ENCODE assay signal across 19 mouse cellular contexts in genomic region chr13:52521176-52521575, GRCm38 (mm10). TPM values are rescaled to one million over a fixed set of nuclear protein-coding genes. Genes with fewer than 3 reads are reported as not detected.
DNase-seq lines count a peak whose midpoint lies in the region; ATAC-seq lines count a peak whose summit lies in the region.
"Had no signal": no experiment of that assay in that cellular context is flagged by ENCODE, and none has a peak within 500 bp of the region (broad histone marks: within the 10 kb centered on the region; RNA-seq: fewer than 3 reads in every experiment).

No protein-coding gene starts in this region.

- no peaks in the 10 kb centered on the region for H3K9me3 ChIP-seq in heart, embryonic 12.5 days (replicated peaks)
- no peaks in the 10 kb centered on the region for H3K9me3 ChIP-seq in midbrain, embryonic 15.5 days
- H3K9me3 ChIP-seq in midbrain, embryonic 11.5 days (ENCODE audit: control insufficient read depth, low read length) = no peaks in the 10 kb centered on the region
- H3K9me3 ChIP-seq: embryonic facial prominence, embryonic 13.5 days; forebrain, embryonic 12.5 days; hindbrain, embryonic 15.5 days had no signal

- no peak overlapping the region for H3K27ac ChIP-seq in heart, embryonic 12.5 days (ENCODE audit: poor library complexity, severe bottlenecking)
- H3K27ac ChIP-seq in midbrain, embryonic 15.5 days = no peak overlapping the region
- H3K27ac ChIP-seq in midbrain, embryonic 11.5 days (ENCODE audit: low read depth, low read length) = no peak overlapping the region
- H3K27ac ChIP-seq: embryonic facial prominence, embryonic 13.5 days; forebrain, embryonic 12.5 days; hindbrain, embryonic 15.5 days had no signal

- no peaks in the 10 kb centered on the region for H3K27me3 ChIP-seq in heart, embryonic 12.5 days (replicated peaks)
- no peaks in the 10 kb centered on the region for H3K27me3 ChIP-seq in midbrain, embryonic 15.5 days (replicated peaks)
- H3K27me3 ChIP-seq in midbrain, embryonic 11.5 days (ENCODE audit: control insufficient read depth, insufficient read depth, low read length) = no peaks in the 10 kb centered on the region
- H3K27me3 ChIP-seq: embryonic facial prominence, embryonic 13.5 days; forebrain, embryonic 12.5 days; hindbrain, embryonic 15.5 days had no signal

- DNase-seq in cerebellum, adult 9-10 months = peak; percentile 40
- no peak for DNase-seq in cerebellum, postnatal 4 days (ENCODE audit: low spot score in 2 of 2)
- DNase-seq in heart, postnatal 36 days = no peak
- no peak for DNase-seq in midbrain, embryonic 11.5 days (ENCODE audit: low spot score, missing footprints)
- peak; percentile 54 for DNase-seq in mesoderm, embryonic 11.5 days (ENCODE audit: low read depth, low spot score)
- DNase-seq in gastrocnemius, postnatal 4 days (ENCODE audit: low spot score in 2 of 2) = no peak
- DNase-seq: adrenal gland, adult 8-10 months; adrenal gland, postnatal 36 days; gastrocnemius, postnatal 10 days; heart, postnatal 10 days; kidney, adult 11 months; kidney, adult 9 months had no signal

- no peak overlapping the region for H3K4me3 ChIP-seq in heart, embryonic 12.5 days
- H3K4me3 ChIP-seq in midbrain, embryonic 15.5 days = no peak overlapping the region
- no peak overlapping the region for H3K4me3 ChIP-seq in midbrain, embryonic 11.5 days (ENCODE audit: low read depth, low read length)
- H3K4me3 ChIP-seq: embryonic facial prominence, embryonic 13.5 days; forebrain, embryonic 12.5 days; hindbrain, embryonic 15.5 days had no signal

- no peak for ATAC-seq in heart, embryonic 12.5 days (ENCODE audit: insufficient number of reproducible peaks, low FRiP score)
- ATAC-seq in midbrain, embryonic 15.5 days (replicated peaks) = 0 out of 2 replicates have a peak, but pooled peaks have one; percentile 17
- ATAC-seq in midbrain, embryonic 11.5 days (ENCODE audit: low FRiP score) = no peak
- ATAC-seq: forebrain, embryonic 16.5 days had no signal

- no peak overlapping the region for H3K4me2 ChIP-seq in heart, embryonic 12.5 days
- no peak overlapping the region for H3K4me2 ChIP-seq in midbrain, embryonic 15.5 days
- H3K4me2 ChIP-seq in midbrain, embryonic 11.5 days = no peak overlapping the region
- H3K4me2 ChIP-seq: embryonic facial prominence, embryonic 13.5 days; forebrain, embryonic 12.5 days; hindbrain, embryonic 15.5 days had no signal

- 0 out of 2 replicates have a peak overlapping the region, but pooled peaks have one; percentile 7 for H3K9ac ChIP-seq in heart, embryonic 12.5 days
- H3K9ac ChIP-seq in midbrain, embryonic 15.5 days = no peak overlapping the region
- H3K9ac ChIP-seq in midbrain, embryonic 11.5 days (ENCODE audit: low read length) = no peak overlapping the region
- H3K9ac ChIP-seq: embryonic facial prominence, embryonic 13.5 days; forebrain, embryonic 12.5 days; hindbrain, embryonic 15.5 days had no signal

- H3K36me3 ChIP-seq in heart, embryonic 12.5 days = no peaks in the 10 kb centered on the region
- H3K36me3 ChIP-seq in midbrain, embryonic 15.5 days (replicated peaks) = no peaks in the 10 kb centered on the region
- H3K36me3 ChIP-seq in midbrain, embryonic 11.5 days (ENCODE audit: control insufficient read depth, insufficient read depth, low read length) = no peaks in the 10 kb centered on the region
- H3K36me3 ChIP-seq: embryonic facial prominence, embryonic 13.5 days; forebrain, embryonic 12.5 days; hindbrain, embryonic 15.5 days had no signal

- intact Hi-C loops in heart, postnatal 36 days (cut with DNase I) = no loop called here

- WGBS in heart, embryonic 12.5 days = 53% methylated on average over 6 of the region's 6 CpGs
- WGBS in midbrain, embryonic 15.5 days = 53% methylated on average over 6 of the region's 6 CpGs
- 70% methylated on average over 6 of the region's 6 CpGs for WGBS in midbrain, embryonic 11.5 days

- H3K4me1 ChIP-seq in heart, embryonic 12.5 days (replicated peaks) = peaks cover 7% of the 10 kb centered on the region
- H3K4me1 ChIP-seq in midbrain, embryonic 15.5 days = peaks cover 12% of the 10 kb centered on the region
- no peaks in the 10 kb centered on the region for H3K4me1 ChIP-seq in midbrain, embryonic 11.5 days (ENCODE audit: control insufficient read depth, insufficient read depth, low read length)
- H3K4me1 ChIP-seq: embryonic facial prominence, embryonic 13.5 days had no signal

RNA-seq across cellular contexts. Expression of gene Diras2, which starts 9.9 kb away (rescaled TPM):
- polyA plus RNA-seq in heart, embryonic 12.5 days (2016; fragmentation: Nextera tagmentation; extraction: Ambion mirVana) = 1.3 and 1.6 TPM in 2 replicates
- under 1 TPM in 1 of 2 experiments, not detected in 1; 0.28 TPM for total RNA-seq in heart, postnatal 36 days (2021)
- polyA plus RNA-seq in midbrain, embryonic 15.5 days (2015; fragmentation: Nextera tagmentation; extraction: Ambion mirVana) = 5.2 and 5.7 TPM in 2 replicates
- 0.08 and 0.16 TPM in 2 replicates for polyA plus RNA-seq in midbrain, embryonic 11.5 days (2014; fragmentation: Nextera tagmentation; extraction: Ambion mirVana)
- under 1 TPM; 0.15 to 0.16 TPM for total RNA-seq in gastrocnemius, postnatal 4 days (2021)
- total RNA-seq: MEL had no signal

Comparison
In these comparisons a context has a peak if more than half of its experiments do, and no peak if none do; other contexts are left out.
1. DNase-seq: peak in cerebellum, adult 9-10 months (single experiment) and mesoderm, embryonic 11.5 days (single experiment); none in cerebellum, postnatal 4 days (0 of 2), heart, postnatal 36 days (0 of 2), midbrain, embryonic 11.5 days (single experiment) and gastrocnemius, postnatal 4 days (0 of 2).